Mouse (Mus musculus): ENCODE results near the gene Jmjd6. TPM values are rescaled to one million over a fixed set of nuclear protein-coding genes. Genes with fewer than 3 reads are reported as not detected.

Gene Jmjd6
- total and polyA plus RNA-seq, 3 experiments: 175 to 192 TPM; not detected in 1

DNA sequence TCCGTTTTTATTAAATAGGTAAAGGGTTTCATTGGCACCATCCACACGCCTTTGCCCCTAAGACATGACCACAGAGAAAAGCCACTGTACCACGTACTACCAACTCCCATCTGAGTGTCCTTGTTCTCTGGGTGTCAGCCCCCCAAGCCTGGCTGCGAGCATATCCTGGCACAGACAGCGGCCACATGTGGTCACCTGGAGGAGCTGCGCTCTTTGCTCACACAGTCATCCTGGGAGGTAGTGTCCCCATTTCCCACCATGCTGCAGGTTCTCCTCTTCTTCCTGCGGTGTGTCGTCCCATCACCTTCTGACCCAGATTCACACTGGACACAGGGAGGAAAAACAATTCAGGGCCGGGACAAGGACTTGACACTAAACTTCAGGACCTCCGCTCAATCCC lies 5.8 kb downstream of the Jmjd6 start:
- no peak for TF ChIP-seq NELFE (IDR thresholded peaks at IDR 0.05; ENCODE audit: low read depth, low read length)
- TF ChIP-seq CTCF (IDR thresholded peaks at IDR 0.05 in 2 of 3, conservative IDR thresholded peaks at IDR 0.05 in 1 of 3; ENCODE audit: control insufficient read depth in 1 of 3, insufficient read depth in 1 of 3, low read depth in 2 of 3, low read length in 3 of 3, poor library complexity in 1 of 3, severe bottlenecking in 1 of 3): peak; percentile 11 to 50 (median 16); a peak in 4 of 6 replicates
- H3K9me3 ChIP-seq (replicated peaks; ENCODE audit: insufficient read depth, low read length): no peaks in the 10 kb centered on the region
- peaks cover 37% of the 10 kb centered on the region for H3K79me2 ChIP-seq (ENCODE audit: control insufficient read depth, insufficient read depth, low read length, poor library complexity)
- no peak overlapping the region for H3K27ac ChIP-seq (ENCODE audit: control insufficient read depth, low read depth, low read length)
- no peak overlapping the region for H3K9ac ChIP-seq (ENCODE audit: control insufficient read depth, low read depth, low read length, poor library complexity, severe bottlenecking)
- H3K4me3 ChIP-seq (ENCODE audit: control insufficient read depth in 1 of 2, insufficient read depth in 1 of 2, low read depth in 2 of 2, low read length in 2 of 2): no peak overlapping the region
- no peaks in the 10 kb centered on the region for H3K27me3 ChIP-seq (ENCODE audit: control insufficient read depth in 1 of 2, insufficient read depth in 2 of 2, low read length in 2 of 2)
- H3K4me1 ChIP-seq (ENCODE audit: control insufficient read depth in 1 of 2, insufficient read depth in 2 of 2, low read length in 2 of 2): peaks cover 8 to 38% of the 10 kb centered on the region in 2 experiments
- no peak for DNase-seq (ENCODE audit: low read depth, low spot score)
- peaks cover 35 to 37% of the 10 kb centered on the region in 2 experiments for H3K36me3 ChIP-seq (ENCODE audit: control insufficient read depth in 1 of 2, insufficient read depth in 2 of 2, low read length in 2 of 2)

DNA sequence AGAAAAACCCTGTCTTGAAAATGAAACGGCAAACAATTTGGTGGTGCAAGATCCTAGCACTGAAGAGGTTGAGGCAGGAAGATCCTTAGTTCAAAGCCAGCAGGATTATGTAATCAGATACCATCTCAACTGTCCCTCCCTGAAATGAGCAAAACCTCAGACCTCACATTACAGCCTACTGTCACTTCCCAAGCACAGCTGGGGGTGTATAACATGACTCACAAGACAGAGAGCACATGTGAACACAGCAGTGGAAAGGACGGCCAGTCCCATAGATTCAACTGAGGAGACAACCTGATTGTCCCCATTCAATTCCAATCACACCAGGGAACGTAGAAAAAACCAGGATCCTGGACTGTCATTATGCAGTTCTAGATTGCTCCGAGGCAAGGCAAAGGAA lies 7.0 kb downstream of the Jmjd6 start:
- H3K9ac ChIP-seq (ENCODE audit: control insufficient read depth, low read depth, low read length, poor library complexity, severe bottlenecking): no peak overlapping the region
- H3K27me3 ChIP-seq (ENCODE audit: control insufficient read depth in 1 of 2, insufficient read depth in 2 of 2, low read length in 2 of 2): no peaks in the 10 kb centered on the region
- H3K4me3 ChIP-seq (ENCODE audit: control insufficient read depth in 1 of 2, insufficient read depth in 1 of 2, low read depth in 2 of 2, low read length in 2 of 2): no peak overlapping the region
- H3K9me3 ChIP-seq (replicated peaks; ENCODE audit: insufficient read depth, low read length): no peaks in the 10 kb centered on the region
- peak; percentile 68 for DNase-seq (ENCODE audit: low read depth, low spot score)
- H3K79me2 ChIP-seq (ENCODE audit: control insufficient read depth, insufficient read depth, low read length, poor library complexity): peaks cover 26% of the 10 kb centered on the region
- 0 out of 2 replicates have a peak overlapping the region, but pooled peaks have one; percentile 3 for H3K27ac ChIP-seq (ENCODE audit: control insufficient read depth, low read depth, low read length)
- TF ChIP-seq SMC3 (IDR thresholded peaks at IDR 0.05; ENCODE audit: low read depth, low read length) (no peak), GATA1 (IDR thresholded peaks at IDR 0.05; ENCODE audit: low read depth, low read length) (peak; percentile 23; the same call in 1 of the 2 replicates), MXI1 (IDR thresholded peaks at IDR 0.05; ENCODE audit: low read depth, low read length) (no peak), USF1 (IDR thresholded peaks at IDR 0.05; ENCODE audit: low read depth, low read length) (no peak), ETS1 (IDR thresholded peaks at IDR 0.05; ENCODE audit: low read depth, low read length) (peak; percentile 68), POLR2AphosphoS5 (IDR thresholded peaks at IDR 0.05; ENCODE audit: borderline replicate concordance, low read depth, low read length) (no peak)
- peaks cover 5 to 35% of the 10 kb centered on the region in 2 experiments for H3K4me1 ChIP-seq (ENCODE audit: control insufficient read depth in 1 of 2, insufficient read depth in 2 of 2, low read length in 2 of 2)
- peaks cover 30 to 31% of the 10 kb centered on the region in 2 experiments for H3K36me3 ChIP-seq (ENCODE audit: control insufficient read depth in 1 of 2, insufficient read depth in 2 of 2, low read length in 2 of 2)

DNA sequence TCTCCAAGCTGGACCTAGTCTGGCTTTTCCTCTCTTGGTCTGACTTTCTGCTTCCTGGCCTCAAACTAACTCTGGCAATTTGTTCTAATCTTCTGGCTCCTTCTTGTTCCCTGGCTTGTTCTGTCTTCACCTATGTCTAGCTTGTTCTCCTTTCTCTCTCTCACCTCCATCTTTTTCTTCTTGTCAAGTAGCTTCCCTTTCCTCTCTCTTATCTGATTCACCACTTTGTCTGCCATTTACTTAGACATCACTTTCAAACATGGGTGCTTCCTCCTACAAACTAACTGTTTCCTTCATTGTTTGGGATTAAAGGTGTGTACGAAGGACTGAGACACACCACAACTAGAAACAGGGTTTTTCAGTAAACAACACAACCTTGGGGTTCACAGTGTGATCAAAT lies 8.3 kb downstream of the Jmjd6 start:
- Histone ChIP-seq H3K9ac (ENCODE audit: control insufficient read depth, low read depth, low read length, poor library complexity, severe bottlenecking) (no peak overlapping the region), H3K9me3 (replicated peaks; ENCODE audit: insufficient read depth, low read length) (no peaks in the 10 kb centered on the region), H3K79me2 (ENCODE audit: control insufficient read depth, insufficient read depth, low read length, poor library complexity) (peaks cover 12% of the 10 kb centered on the region), H3K36me3 (ENCODE audit: control insufficient read depth in 1 of 2, insufficient read depth in 2 of 2, low read length in 2 of 2) (peaks cover 20 to 24% of the 10 kb centered on the region in 2 experiments), H3K27me3 (ENCODE audit: control insufficient read depth in 1 of 2, insufficient read depth in 2 of 2, low read length in 2 of 2) (no peaks in the 10 kb centered on the region), H3K27ac (ENCODE audit: control insufficient read depth, low read depth, low read length) (peak overlapping the region; percentile 26; the same call in 1 of the 2 replicates), H3K4me3 (ENCODE audit: control insufficient read depth in 1 of 2, insufficient read depth in 1 of 2, low read depth in 2 of 2, low read length in 2 of 2) (no peak overlapping the region), H3K4me1 (ENCODE audit: control insufficient read depth in 1 of 2, insufficient read depth in 2 of 2, low read length in 2 of 2) (peaks cover 5 to 24% of the 10 kb centered on the region in 2 experiments)
- DNase-seq (ENCODE audit: low read depth, low spot score): peak; percentile 67
- TF ChIP-seq GABPA (IDR thresholded peaks at IDR 0.05; ENCODE audit: low read depth, low read length): no peak
- peak; percentile 83 for TF ChIP-seq GATA1 (IDR thresholded peaks at IDR 0.05; ENCODE audit: low read depth, low read length)
- TF ChIP-seq MYC (IDR thresholded peaks at IDR 0.05; ENCODE audit: low read depth, low read length): no peak
- TF ChIP-seq EP300 (IDR thresholded peaks at IDR 0.05; ENCODE audit: low read depth in 1 of 2, low read length in 2 of 2): 0 out of 4 replicates have a peak, but pooled peaks of 1 of the 2 experiments have one; percentile 14
- TF ChIP-seq TCF12 (IDR thresholded peaks at IDR 0.05; ENCODE audit: low read depth, low read length): no peak
- 0 out of 2 replicates have a peak, but pooled peaks have one; percentile 19 for TF ChIP-seq HCFC1 (IDR thresholded peaks at IDR 0.05; ENCODE audit: low read depth, low read length)
- no peak for TF ChIP-seq ZC3H11A (IDR thresholded peaks at IDR 0.05; ENCODE audit: low read depth, low read length)
- no peak for TF ChIP-seq MEF2A (IDR thresholded peaks at IDR 0.05; ENCODE audit: extremely low read depth, insufficient replicate concordance, low read depth, low read length, poor library complexity, severe bottlenecking)
- 0 out of 2 replicates have a peak, but pooled peaks have one; percentile 8 for TF ChIP-seq SIN3A (IDR thresholded peaks at IDR 0.05; ENCODE audit: low read length)
- TF ChIP-seq ZMIZ1 (IDR thresholded peaks at IDR 0.05; ENCODE audit: low read depth, low read length): 0 out of 2 replicates have a peak, but pooled peaks have one; percentile 27
- no peak for TF ChIP-seq KAT2A (conservative IDR thresholded peaks at IDR 0.05; ENCODE audit: low read depth, low read length)
- TF ChIP-seq POLR2A (IDR thresholded peaks at IDR 0.05; ENCODE audit: control insufficient read depth in 1 of 2, insufficient read depth in 1 of 2, low read depth in 1 of 2, low read length in 2 of 2, poor library complexity in 1 of 2): no peak
- TF ChIP-seq CHD1 (IDR thresholded peaks at IDR 0.05; ENCODE audit: low read depth, low read length): no peak
- no peak for TF ChIP-seq UBTF (IDR thresholded peaks at IDR 0.05; ENCODE audit: borderline replicate concordance, insufficient read depth, low read depth, low read length)
- no peak for TF ChIP-seq TBP (IDR thresholded peaks at IDR 0.05; ENCODE audit: low read depth, low read length)
- no peak for TF ChIP-seq JUND (IDR thresholded peaks at IDR 0.05; ENCODE audit: low read depth, low read length)
- no peak for TF ChIP-seq NRF1 (IDR thresholded peaks at IDR 0.05; ENCODE audit: insufficient read depth, low read depth, low read length, poor library complexity, severe bottlenecking)
- no peak for TF ChIP-seq MAX (IDR thresholded peaks at IDR 0.05; ENCODE audit: low read length)
- no peak for TF ChIP-seq CTCF (IDR thresholded peaks at IDR 0.05 in 2 of 3, conservative IDR thresholded peaks at IDR 0.05 in 1 of 3; ENCODE audit: control insufficient read depth in 1 of 3, insufficient read depth in 1 of 3, low read depth in 2 of 3, low read length in 3 of 3, poor library complexity in 1 of 3, severe bottlenecking in 1 of 3)
